Mouse (Mus musculus) cortical plate, adult 2 months (tissue): Measurements from ENCODE around the gene Pan3.

Source experiments
- CTCF ChIP-seq: fragments of 200-500 bp; IDR thresholded peaks from 2 replicates; pipeline ENCODE4 v1.5.1; 2011; ENCODE audit warnings: mild to moderate bottlenecking, control low read depth, low read length; ENCODE audit not compliant: insufficient read depth; ENCODE audit errors: extremely low read depth
- POLR2A ChIP-seq: fragments of 200-500 bp; IDR thresholded peaks from 2 replicates; pipeline ENCODE4 v1.6.1; 2011; ENCODE audit warnings: mild to moderate bottlenecking, low read length, control low read depth; ENCODE audit not compliant: insufficient read depth; ENCODE audit errors: extremely low read depth

DNA sequence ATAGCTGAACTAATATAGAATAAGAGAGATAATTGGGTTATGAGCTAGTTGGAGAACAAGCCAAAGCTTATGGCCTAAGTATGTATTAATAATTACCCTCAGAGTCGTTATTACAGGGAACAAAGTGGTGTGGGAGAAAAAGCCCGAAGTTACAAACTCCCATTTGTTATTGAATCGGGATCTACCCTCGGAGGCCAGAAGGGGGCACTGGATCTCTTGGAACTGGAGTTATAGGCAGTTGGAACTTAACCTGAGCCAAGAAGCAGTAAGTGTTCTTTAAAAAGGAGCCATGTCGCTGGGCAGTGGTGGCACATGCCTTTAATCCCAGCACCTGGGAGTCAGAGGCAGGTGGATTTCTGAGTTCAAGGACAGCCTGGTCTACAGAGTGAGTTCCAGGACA is 27.5 kb upstream of the Pan3 start:
- no peak for TF ChIP-seq POLR2A
- TF ChIP-seq CTCF = peak; percentile 60
